Mouse (Mus musculus): ENCODE results near the gene Zfp202.
"Not testable (repeated sequence)": the region's sequence is repeated elsewhere in the genome, so short reads cannot be mapped to it uniquely, and the experiment has no call there.

Zfp202 gene

DNA sequence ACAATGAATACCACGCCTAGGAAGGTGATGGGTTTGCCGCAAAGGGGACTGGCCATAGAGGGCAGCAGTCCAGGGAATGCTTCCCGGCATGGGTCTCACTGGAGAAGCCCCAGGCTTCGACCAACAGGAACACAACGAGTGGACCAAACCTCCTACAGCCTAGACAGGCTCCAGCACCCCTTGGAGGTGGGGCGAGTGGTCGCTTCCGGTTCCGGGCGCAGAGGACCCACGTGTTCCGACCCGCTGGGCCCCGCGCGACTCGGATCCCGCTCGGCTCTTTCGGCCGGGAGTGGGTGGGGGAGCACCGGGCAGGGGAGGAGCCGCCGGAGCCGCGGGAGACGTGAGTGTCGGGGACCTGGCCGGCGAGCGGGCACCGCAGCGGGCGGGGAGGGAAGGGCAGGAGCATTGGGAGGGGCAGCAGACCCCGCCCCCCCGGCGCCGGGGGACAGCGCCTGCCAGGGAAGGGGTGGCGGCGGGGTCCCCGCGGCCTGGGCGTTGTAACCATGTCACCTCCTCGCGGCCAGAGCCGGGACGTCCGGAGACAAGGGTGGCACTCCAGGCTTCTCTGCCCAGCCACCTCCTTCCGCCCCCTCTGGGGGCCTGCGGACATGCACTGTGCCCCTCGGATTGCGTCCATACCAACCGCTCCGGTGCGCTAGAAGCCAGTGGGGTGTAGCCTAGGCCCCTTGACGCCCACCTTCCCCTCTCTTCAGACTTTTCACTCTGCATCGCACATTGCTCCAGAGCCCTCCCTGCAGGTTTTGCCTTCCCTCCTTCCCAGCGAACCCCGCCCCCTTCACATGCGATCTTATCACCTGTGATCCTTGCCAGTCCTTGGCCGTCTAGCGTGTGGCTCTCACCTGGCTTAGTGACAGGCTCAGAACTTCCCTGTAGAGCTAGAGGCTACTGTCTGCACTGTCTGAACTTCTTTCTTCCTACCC, at the start of gene Zfp202:
Zfp202 (plus strand) TSS at position 219 of the 941 bp plus-strand sequence.
- peak; percentile 93 to 97 for DNase-seq (ENCODE audit: inconsistent age in 2 of 2, low spot score in 1 of 2)

DNA sequence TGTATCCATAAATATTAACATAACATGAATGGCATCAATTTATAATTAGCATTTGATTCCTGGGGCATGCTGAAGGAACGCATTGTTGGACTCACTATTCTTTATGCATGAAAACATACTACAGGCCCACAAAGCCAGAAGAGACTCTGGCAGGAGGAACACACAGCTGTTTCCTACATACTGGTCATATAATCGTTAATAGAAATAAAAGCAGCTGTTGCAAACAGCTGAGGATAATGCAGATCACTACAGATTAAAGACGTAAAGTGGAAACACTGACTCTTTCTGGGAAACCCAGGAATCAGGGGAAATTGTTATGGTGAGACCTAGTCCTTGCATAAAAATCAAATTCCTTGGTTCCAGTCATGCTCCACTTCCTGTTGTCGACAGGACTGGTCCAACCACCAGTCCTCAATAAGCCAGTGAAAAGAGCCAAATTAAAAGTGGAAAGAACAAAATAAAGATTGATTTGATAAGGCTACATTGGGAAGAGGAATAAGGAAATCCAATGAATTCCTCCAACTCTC, 36.9 kb upstream of the Zfp202 start:
- DNase-seq (ENCODE audit: inconsistent age in 2 of 2, low spot score in 1 of 2), result no peak

DNA sequence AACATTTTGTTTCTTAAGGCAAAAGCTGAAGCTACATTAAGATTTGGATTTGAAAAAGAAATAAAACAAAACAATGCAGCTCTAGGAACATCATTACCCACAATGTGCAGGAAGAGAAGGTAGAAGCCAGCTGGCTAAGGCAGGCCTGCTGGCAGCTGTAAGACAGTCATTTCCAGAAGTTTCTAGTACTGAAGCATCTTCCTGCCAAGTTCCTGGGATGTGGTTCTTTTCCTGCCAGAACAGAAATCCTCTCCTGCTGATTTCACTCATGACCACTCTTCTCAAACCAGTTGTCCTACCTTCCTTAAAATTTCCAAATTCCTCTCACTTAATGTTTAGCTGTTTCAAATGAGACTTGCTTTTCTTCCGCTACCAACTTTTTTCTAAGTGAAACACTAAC, 25.7 kb upstream of the Zfp202 start:
- no peak for DNase-seq (ENCODE audit: inconsistent age in 2 of 2, low spot score in 1 of 2)

DNA sequence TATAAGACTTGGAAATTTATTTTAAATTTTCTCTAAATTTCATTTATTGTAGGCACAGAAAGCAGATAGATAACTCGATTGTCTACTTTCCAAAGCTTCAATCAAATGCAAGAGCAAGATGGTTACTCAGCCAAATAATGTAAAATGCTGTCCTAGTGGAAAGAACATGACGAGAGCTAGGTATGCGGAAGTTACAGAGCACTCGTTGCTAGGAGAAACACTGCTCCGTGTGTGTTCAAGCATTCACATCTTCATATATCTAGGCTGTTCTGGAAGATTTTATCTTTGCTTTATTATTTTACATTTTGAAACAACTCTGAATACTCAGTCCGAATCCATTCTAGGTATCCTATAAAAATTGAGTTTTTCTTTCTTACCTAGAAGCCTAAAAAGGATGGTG, 15.1 kb upstream of the Zfp202 start:
- no peak for DNase-seq (ENCODE audit: inconsistent age in 2 of 2, low spot score in 1 of 2)

DNA sequence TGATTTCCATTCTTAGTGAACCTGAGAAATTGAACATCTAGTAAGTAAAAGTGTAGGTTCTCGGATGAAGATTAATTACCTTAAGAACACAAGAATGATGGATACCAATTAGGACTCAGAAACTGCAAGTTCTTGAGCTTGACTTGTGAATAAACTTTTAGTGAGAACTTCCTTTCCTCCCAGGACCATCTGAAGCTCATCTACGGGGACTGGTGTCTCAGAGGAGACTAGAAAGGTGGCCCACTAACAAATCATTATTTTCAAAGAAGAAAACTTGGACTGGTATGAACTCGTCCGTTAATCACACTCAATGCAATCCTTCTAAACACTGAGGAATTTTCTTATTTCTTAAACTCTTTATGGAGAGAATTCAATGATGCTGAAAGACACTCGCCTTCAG, 11.5 kb upstream of the Zfp202 start, which contains the start of gene Olfr986:
Olfr986 (plus strand) TSS at position 301 of the 400 bp plus-strand sequence.
- DNase-seq (ENCODE audit: inconsistent age in 2 of 2, low spot score in 1 of 2), result no peak

DNA sequence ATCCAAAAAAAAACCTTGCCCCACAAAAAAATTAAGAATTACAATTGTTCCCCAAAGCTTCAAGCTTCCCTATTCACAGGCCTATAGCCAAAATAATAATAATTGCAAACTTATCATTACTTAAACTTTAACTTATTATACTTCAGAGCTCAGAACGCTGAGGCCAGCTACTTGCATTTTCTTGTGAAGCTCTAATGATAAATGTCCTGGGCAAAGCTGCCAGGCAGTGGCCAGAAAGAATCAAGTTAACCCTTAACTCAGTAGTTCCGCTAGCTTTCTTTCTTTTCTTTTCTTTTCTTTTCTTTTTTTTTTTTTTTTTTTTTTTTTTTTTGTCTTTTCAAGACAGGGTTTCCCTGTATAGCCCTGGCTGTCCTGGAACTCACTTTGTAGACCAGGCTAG, 7.0 kb upstream of the Zfp202 start:
- DNase-seq (ENCODE audit: inconsistent age in 2 of 2, low spot score in 1 of 2), result not testable (repeated sequence)

DNA sequence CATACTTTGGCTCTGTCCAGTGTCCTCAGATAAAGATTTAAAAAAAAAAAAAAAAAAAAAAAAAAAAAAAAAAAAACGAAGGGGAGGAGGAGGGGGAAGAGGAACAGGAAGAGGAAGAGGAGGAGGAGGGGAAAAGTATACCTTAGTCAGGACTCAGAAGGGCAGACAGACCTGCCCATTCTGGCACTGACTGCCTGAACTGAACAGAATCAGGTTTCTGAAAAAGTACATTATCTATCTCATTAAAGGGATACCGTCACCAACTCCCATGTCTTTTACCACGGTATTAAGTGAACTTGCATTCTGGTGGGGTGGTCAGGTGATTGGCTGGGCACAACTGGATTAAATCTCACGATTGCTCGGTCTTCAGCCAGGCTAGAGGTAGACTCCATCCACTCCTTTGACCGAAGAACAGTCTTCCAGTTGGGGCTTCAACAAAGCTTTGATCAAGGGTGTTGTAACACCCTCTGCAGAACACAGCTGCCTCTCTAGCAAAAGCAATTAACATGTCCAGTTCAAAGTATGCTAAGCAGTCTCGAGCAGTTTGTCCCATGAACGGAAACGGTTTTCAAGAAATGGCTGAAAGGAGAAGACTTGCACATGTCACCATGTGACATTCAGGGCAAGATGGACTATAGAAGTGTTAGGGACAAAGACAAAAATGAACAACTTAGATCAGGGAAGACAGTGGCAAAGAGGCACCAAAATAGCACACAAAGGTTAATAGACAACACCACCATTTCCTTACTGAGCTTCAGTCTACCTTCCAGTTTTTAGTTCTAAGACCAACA, 835 bp upstream of the Zfp202 start:
- DNase-seq (ENCODE audit: inconsistent age in 2 of 2, low spot score in 1 of 2), result no peak

DNA sequence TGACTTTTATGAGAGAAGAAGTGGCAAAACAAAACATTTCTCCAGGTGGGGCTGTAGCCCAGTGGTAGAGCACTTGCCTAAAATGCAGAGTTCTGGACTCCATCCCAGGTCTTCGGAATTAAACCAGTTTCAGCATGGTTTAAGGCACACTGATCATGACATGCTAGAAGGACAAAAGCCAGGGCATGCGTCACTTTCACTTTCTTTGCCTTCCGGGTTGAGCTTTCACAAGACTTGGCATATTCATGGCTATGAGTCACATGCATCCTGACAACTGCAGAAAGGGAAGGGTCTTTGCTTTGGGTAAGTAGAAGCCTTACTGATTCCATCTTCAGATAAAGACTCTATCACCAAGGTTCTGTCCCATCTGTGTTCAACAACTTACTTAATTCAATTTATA, 3.9 kb downstream of the Zfp202 start:
- peak; percentile 69 to 92 for DNase-seq (ENCODE audit: inconsistent age in 2 of 2, low spot score in 1 of 2)

DNA sequence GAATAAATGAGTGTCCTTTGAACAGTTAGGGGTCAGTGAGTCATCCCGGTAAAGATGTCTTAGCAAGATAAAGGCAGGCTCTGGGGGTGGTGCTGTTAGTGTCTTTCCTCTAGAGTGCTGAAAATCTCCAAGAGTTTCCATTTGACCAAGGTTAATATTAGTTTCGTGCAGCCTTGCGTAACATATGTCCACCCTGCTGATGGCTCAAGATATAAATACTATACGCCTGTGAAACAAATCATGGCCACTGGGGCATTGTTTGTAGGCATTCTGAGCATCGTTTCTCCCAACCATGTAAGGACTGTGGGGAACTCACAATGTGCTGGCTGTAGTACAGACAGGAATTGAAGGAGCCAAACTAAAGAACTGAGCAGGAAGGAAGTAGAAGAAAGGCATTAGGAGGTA, 14.4 kb downstream of the Zfp202 start:
- peak in 1 of 2 experiments; percentile 47 for DNase-seq (ENCODE audit: inconsistent age in 2 of 2, low spot score in 1 of 2)

DNA sequence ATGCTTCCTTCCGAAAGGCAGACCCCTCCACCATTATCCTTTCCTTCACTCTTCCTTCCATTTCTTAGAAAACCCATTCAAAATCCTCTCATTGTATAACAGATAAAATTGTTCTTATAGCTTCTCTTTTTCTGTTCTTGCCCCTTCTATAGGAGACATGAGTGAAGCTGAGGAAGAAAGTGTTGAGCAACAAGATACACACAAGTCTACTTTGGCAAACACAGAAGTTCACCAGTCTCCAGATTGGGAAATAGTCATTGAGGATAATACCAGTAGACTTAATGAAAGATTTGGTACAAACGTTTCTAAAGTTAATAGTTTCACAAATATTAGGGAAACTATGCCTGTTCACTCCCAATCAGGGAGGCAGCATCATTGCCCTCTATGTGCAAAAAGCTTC, 18.6 kb downstream of the Zfp202 start:
- DNase-seq (ENCODE audit: inconsistent age in 2 of 2, low spot score in 1 of 2), result no peak

DNA sequence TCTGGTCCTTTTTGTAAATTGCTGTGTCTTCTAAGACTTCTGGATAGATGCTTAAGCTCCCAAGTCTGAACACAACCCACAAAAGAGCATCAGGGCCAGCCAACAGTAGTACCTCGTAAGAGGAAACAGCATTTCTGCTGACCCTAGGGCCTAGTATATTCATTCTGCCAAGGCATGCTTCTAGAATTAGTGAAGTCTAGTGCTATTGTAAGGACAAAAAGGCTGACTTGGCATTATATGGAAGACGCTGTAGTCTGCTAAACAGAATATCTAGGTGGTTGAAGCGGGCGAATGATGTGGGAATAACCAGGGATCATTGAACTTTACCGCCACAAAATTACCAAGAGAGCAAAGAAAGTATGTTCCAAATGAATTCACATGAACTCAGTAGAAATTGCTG, 21.9 kb downstream of the Zfp202 start:
- DNase-seq (ENCODE audit: inconsistent age in 2 of 2, low spot score in 1 of 2), result no peak

DNA sequence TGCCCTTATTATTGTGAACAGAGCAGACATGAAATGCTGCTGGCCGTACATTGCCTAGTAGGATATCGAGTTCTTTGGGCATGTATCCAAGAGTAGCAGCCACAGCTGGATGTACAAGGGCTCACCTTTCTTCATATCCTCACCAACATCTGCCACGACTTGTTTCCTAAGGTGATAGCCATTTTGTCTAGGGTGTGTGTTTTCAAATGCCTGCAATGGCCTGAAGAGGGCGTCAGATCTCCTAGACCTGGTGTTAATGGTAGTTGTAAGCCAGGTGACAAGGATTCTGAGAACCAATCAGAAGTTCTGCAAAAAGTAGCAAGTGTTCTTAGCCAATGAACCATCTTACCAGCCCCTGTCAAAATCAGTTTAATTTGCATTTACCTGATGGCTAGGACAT, 24.5 kb downstream of the Zfp202 start:
- no peak for DNase-seq (ENCODE audit: inconsistent age in 2 of 2, low spot score in 1 of 2)

DNA sequence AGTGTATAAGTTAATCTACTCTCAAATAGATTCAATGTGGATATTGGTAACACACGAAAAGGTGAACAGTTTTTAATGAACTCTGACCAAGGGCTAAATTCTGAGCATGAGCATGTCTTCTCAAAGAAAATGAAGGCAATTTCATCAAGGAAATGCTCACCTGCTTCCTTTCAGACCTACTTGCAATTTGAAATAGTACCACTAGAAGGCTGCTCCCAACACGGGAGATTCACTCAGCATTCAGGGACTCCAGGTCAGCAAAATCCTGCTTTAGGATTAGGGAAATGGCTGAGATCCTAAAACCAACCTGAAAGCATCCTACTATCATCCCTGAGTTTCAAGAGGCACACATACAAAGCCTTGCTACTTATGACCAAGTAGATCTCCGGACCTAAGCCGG, 32.2 kb downstream of the Zfp202 start:
- DNase-seq (ENCODE audit: inconsistent age in 2 of 2, low spot score in 1 of 2), result peak in 1 of 2 experiments; percentile 28

DNA sequence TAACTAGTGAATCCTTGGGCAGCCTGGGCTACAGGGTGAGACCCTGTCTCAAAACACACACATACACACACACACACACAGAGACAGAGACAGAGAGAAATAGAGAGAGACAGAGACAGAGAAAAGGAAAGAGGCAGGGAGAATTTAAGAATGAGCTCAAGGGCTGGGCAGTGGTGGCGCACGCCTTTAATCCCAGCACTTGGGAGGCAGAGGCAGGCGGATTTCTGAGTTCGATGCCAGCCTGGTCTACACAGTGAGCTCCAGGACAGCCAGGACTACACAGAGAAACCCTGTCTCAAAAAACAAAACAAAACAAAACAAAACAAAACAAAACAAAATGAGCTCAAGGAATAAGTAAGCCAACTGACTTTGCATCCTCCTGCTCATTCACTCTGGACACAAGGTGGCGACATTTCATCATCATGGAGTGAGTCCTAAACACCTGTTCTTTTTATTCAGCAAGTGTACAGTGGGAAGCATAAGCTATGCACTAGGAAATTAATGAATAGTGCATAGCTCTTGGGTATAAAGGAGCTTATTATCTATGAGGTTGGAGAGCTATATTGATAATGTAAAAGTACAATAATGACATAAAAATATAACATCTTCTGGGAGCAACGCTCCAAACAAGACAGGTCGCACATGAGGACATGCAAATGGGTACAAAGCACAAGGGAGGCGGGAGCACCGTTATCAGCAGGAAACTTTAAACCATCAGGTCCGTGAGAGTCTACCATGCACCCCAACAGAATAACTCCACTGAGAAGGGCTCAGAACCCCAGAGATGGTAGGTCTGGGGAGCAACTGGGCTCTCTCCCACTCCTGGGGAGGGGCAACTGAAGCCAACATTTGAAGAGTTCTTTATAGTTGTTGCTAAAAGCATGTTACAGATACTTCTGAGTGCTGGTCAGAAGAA, 36.0 kb downstream of the Zfp202 start:
- DNase-seq (ENCODE audit: inconsistent age in 2 of 2, low spot score in 1 of 2), result peak; percentile 30 to 73

DNA sequence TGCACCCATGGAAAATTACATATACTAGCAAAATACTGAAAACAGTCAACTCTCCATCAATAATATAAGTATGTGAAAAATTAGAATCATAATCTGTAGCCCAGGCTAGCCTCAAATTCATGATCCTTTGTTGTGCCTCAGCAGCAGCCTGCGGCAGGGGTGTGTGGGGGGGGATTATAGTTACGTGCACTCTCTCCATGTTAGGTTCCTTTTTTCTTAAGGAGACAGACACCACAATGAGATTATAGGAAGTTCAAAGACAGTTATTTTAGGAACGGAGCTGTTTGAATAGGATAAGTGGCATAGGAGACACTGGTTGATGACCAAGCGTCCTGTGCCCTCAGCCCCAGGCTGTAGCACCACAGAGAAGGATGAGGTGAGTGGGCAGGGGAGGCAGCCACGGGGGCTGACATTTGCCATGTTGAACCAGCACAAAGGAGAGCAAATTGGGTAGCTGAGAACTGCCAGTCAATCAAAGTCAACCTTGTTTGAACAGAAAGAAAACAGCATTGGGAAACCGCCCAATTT, 36.8 kb downstream of the Zfp202 start:
- no peak for DNase-seq (ENCODE audit: inconsistent age in 2 of 2, low spot score in 1 of 2)

DNA sequence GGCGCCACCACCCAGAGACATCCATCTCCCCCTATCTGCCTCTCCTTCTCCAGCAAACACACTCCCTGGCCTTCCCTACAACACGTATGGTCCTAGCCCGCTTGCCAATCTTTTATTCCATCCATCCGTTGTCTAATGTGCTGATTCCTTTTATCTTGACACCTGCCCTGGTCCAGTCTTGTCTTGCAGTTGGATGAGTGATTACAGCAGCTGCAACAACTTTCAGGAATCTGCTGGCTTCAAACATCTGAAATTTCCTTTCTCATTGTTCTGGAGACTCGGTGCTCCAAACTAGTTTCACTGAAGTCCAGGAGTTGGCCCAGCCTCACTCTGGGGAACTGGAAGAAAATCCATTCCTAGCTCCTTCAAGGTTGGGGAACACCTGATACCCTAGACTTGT, 37.4 kb downstream of the Zfp202 start:
- DNase-seq (ENCODE audit: inconsistent age in 2 of 2, low spot score in 1 of 2), result no peak

DNA sequence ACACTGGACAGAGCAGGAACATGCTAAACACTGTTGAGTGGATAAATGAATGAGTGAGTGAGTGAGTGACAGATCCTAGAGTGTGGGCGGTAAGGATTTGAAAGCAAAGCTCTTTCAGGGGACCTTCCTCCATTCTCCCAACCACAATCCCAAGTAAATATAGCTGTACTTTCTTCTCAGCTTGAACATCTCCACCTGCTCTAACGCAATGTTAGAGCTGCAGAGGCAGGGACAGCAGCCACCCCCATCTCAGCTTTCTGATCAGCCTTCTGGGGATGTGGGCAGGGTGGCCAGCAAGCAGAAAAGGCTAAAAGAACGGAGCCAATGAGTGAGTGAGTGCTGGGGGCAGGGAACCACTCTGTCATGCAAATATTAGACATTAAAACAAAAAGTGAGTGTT, 38.9 kb downstream of the Zfp202 start:
- no peak for DNase-seq (ENCODE audit: inconsistent age in 2 of 2, low spot score in 1 of 2)

DNA sequence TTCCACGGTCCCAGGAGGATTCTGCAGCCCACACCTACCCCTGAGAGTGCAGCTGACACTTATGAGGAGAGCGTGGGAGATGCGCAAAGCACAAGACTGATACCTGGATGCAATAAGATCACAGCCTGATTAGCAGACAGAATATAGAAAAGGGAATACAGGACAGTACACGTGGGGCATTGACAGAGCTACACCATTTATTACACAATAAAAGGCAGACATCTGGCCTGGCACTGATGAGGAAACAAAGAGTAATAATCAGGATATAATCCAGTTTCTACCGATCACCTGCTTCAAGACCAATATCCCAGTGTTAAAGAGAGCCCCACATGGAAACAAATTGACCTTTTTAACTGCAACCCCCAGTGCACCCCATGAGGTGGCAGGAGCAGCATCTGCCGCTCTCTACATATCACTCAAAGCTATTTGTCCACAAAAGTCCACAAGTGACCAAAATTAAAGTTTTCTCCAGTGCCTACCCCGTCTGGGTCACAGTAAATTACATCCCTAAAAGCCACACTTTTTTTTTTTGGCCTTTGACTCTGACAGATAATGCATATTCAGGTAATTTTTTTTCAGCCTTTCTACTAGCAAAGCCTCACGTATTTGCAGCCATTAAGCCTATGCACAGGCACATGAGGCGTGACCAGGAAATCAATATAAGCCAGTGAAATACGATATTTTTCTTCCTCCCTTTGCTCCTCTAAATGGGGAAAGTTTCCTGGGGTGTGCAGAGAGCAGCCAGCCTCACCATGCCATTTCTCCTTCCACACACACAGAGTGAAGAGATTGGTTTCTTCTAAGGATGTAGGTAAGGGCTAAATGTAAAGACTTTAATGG, 42.3 kb downstream of the Zfp202 start:
- DNase-seq (ENCODE audit: inconsistent age in 2 of 2, low spot score in 1 of 2), result no peak

DNA sequence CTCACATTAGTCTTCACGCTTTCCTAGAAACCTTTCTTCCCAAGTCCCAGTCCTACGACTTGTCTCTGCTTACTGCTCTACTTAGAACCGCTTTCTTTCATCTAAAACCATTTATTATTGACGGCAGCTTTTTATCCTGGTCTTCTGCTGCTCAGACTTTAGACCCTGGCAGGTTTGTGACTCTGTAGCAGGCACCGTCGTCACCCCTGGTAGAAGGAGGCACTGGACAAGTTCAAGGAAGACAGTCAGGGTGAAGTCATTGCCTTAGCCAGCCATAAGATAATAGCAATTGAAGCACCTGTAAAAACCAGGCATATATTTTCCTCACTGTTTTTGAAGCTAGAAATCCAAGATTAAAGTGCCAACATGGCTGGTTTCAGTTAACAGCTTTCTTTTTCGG, 43.1 kb downstream of the Zfp202 start:
- no peak for DNase-seq (ENCODE audit: inconsistent age in 2 of 2, low spot score in 1 of 2)

DNA sequence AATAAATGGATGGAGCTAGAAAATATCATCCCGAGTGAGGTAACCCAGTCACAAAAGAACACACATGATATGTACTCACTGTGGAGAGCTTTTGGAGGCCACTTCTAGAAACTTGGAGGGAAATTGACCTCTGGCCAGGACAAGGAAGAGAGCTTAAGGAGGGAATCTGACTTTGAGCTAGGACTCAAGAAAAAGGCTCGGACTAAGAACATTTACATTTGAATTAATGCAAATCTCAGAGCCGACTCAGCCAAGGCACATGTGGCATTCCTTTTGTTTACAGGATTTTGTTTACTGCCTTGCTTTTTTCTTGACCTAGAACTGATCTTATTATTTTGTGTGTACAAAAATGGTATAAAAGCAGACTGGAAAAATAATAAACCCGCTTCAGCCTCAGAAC, 47.6 kb downstream of the Zfp202 start:
- DNase-seq (ENCODE audit: inconsistent age in 2 of 2, low spot score in 1 of 2), result no peak
